Mouse (Mus musculus) cerebellum, postnatal 36 days (tissue): ENCODE measurements around the gene Pnmal1.
A peak's percentile ranks its signal among the peaks of the same experiment; 100 is the strongest.

Experiments used
- DNase-seq, 2 experiments: peaks; one replicate each; pipeline ENCODE4 v3.0.0; 2021 to 2022; ENCODE audit warnings: mixed read lengths in 2 of 2

The Pnmal1 gene

DNA sequence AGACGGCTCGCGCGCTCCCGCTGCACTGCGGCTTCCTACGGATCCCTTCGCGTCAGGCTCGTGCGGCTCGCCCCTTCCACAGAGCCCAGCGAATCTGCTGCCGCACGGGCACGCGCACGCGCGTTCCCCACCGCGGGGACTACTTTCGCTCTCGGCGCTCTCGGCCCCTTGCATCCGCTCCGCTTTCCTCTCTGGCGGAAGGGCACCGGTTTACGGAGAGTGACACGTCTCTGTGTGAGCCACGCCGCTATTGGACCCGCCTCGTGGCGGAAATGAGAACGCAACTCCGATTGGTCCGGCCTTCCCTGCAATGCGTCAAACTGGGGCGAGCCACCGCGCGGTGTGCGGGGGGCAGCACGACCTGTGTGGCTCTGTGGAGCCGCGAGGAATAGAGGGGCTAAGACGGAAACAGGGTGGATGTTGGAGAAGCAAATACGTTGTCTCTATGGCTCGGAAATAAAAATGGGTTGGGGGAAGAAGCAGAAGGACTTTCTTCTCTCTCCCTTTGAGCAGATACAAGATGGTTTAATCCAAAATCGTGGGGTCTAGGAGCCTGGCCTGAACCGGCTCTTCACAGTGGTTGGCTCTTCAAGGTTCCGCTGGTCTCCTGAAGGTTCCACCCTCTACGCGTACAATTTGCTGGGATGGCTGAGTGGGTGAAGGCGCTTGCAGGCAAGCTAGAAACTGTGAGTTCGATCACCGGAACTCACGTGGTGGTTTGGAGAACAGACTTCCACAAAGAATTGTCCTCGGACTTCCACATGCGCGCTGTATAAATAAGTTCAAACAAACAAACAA, 35.2 kb upstream of the Pnmal1 start, which contains the start of gene Calm3:
Gene Calm3, minus strand, starts transcription at position 78 of the 798 bp plus-strand sequence.
- peak; percentile 100 for DNase-seq

DNA sequence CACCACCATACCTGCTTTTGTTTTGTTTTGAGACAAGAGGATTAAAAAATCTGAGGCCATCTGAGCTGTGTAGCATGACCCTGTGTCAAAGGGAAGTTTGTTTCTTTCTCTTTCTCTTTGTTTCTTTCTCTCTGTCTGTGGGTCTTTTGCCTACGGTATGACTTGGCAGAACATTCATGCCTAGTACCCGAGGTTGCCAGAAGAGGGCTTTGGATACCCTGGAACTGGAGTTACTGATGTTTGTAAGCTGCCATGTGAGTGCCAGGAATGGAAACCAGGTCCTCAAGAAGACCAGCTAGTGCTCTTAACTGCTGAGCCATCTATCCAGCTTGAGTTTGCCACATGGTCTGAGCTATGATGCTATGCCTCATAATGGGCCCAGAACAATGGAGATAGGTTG, 31.1 kb upstream of the Pnmal1 start:
- DNase-seq: no peak

DNA sequence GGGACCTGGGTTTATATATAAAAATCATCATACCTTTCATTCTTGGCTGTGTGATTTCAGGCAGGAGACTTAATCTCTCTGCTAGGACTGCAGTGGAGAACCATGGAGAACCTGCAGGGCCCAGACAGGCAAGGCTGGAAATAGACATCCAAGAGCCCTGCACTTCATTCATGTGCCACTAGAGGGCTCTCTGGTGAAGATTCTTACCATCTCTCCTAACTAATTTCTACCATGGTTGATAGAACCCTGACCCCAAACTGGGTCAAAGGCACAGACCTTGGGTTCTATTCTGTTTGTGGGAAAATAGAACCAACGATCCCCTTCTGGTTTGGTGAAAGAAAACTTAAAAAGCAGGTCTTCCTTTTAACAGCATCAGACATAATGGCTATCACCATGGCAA, 28.6 kb upstream of the Pnmal1 start:
- DNase-seq: peak; percentile 83 to 91

DNA sequence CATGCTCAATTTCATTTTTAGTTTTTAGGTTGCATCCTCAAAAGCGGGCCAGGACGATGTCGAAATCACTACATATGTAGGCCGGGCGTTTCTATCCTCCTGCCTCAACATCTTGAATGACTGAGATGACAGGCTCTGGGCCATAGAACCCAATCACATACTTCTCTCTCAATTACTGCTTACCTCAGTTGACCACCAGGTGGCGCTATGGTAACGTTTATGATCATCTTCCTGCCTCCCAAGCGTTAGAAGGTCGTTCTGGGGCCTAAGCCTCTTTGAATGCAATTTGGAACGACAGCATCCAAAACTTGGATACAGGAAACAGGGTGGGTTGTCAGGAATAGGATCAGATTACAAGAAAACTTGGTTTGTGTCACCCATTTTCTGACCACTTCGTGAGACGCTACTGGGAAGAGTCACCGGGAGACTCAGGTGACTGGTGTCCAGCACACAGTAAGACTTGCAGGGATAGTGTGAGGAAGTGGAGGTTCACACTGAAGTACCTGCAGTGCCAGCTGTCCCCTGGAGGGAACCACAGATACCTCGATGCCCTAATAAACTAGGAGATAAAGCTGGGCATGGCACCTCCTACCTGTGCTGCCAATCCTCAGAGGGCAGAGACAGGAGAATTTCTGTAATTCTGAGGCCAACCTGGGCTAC, 27.4 kb upstream of the Pnmal1 start:
- DNase-seq: peak; percentile 88 to 98

DNA sequence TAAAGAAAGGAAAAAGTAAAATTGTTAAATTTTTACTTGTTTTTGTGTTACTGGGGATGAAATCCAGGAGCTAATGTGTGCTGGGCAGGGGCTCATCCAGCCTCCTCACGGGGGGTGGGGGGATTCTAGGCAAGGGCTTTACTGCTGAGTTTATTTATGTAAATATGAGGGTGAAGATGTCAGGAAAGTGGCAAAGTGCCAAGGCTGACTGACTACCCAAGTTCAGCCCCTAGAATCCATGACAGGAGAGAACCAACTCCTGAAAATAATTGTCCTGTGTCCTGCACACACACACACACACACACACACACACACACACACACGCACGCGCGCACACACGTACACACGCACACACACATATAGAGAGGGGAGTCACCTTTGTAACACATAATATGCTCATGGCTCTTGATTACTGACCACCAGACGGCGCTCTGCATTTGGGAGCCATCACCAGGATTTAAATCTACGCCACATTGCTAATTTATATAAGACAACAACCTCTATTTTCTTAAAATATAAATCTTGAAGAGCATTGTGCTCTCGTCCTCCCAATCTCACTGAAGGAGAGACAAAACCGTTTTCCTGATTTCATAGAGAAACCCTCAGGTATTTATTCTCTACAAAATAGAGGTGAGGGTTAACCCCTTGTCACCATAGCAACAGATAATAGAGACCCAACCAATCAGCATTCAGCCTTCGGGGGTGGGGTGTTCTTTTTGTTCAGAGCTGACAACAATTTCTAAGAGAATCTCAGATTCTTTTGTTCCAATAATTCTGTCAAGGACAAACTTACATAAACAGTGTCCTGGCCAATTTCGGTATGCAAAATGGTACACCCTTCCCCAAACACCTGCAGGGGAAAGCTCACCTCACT, 26.5 kb upstream of the Pnmal1 start:
- peak; percentile 74 to 82 for DNase-seq

DNA sequence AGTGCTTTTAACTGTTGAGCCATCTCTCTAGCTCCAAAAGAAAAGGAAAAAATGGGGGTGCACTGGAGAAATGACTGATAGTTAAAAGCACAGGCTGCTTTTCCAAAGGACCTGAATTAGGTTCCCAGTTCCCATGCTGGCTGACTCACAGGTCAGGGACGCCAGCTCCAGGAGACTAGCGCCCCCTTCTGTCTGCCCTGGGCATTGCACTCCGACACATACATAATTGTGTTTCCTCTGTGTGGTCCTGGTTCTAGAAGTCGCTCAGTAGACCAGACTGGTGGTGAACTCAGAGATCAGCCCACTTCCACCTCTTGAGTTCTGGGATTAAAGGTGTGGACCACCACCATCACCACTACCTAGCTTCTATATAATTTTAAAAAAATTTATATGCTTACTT, 22.2 kb upstream of the Pnmal1 start:
- DNase-seq: no peak

DNA sequence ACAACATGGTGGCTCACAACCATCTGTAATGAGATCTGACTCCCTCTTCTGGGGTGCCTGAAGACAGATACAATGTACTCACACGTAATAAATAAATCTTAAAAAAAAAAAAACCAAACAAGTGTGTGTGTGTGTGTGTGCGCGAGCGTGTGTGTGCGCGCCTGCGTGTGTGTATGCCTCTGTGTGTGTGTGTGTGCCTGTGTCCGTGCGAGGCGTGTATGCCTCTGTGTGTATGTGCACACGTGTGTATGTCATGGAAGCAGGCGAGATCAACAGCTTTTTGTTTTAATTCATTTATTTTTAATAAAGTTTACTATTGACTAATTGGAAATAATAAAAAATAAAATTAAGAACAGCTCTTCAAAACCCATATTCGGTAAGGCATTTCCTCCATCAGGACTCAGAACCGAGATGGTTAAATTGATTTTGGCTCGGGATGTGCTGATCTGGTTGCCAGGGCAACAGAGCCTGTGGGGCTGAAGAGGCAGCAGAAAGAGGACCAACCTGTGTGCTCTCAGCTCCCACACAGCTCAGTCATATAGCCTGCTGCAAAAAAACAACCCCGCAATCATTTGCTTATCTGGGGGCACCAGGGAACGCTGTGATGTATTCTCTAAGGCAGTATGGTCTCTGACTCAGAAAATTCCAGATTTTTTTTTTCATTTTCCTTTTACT, 21.2 kb upstream of the Pnmal1 start:
- peak in 1 of 2 experiments; percentile 50 for DNase-seq

DNA sequence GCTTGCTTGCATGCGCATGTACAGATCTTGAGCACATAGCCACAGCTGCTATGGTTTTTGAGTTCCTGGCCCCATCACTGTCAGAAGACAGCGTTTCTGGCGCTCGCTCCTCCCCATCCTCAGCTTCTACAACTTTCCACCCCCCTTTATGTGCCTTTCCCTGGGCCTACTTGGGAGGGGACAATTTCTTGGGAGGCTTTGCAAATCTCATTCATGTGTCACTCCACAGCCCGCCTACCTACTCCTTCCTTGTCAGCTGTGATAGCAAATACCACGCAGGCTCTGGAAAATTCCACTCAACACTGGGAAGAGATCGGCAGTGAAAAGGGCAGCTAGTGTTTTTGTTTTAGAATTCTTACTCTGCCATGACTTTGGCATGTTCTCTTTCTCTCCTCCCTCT, 19.2 kb upstream of the Pnmal1 start:
- DNase-seq: no peak

DNA sequence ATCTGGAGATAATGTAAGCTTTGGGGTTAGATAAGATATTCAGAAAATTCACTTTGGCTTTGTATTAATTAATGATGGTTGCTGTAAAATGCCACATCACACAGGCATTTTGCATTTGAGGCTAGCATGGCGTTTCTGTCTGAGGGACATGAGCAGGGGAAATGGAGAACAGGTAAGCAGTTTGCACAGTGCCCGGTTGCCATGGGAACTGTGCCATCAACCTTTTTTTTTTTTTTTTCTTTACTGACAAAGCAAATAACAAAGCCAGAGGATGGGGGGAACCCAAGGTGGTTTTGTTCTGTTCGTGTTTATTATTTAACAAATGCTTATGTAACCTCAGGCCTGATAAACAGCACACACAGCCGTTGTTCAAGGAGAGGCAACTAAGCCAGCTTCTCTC, 16.6 kb upstream of the Pnmal1 start:
- no peak for DNase-seq

DNA sequence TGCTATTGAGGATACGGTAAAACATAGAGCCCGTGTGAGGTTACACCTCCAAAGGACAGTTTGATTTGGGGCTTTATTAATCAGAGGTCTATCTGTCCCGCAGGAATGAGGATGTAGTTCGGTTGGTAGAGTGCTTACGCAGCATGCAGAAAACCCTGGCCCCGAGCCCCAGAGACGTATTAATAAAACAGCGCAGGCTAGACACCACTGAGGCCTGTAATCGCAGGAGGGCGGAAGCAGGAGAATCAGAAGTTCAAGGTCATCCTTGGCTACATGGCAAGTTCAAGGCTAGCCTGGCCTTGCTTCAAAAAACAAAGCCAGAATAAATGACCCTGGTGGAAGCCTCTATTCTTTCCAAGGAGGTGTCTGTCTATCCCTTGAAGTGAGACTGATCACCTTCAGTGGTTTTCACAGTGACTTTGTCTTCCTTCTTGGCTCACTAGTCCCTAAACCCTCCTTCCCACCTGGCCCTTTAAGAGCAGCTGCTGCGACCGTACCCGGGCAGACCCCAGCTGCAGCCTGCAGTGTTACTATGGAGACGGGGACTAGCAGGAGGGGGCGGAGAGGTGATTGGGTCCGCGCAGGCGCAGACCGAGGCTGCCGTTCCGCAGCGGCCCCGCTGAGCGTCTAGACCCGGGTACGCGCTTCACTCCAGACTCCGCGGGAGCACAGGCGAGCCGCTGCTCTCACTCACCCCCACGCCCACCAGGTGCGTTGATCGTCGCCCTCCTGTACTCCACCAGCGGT, 15.2 kb upstream of the Pnmal1 start, which contains the start of gene Pnmal2:
Gene Pnmal2, plus strand, starts transcription at position 622 of the 747 bp plus-strand sequence.
- peak; percentile 90 to 93 for DNase-seq

DNA sequence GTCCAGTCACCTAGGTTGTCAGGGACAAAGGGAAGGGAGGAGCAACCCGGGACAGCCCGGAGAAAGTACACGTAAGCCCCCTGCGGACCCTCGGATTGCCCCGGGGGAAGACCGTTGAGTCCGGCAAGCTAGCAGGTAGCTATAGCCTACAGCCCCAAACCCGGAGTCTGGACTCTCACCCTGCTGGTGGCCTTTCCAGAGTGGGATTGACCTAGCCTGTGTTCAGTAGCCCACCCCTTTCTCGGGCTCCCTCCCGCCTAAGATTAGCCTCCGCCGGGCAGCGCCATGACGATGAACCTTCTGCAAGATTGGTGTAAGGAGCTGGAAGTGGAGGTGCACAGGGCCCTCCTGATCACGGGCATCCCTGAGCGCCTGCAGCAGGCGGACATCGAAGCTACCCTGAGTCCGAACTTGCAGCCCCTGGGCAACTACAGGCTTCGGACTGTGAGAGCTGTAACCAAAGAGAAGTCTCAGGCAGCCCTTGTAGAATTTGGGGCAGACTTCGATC, 14.6 kb upstream of the Pnmal1 start:
- no peak for DNase-seq

DNA sequence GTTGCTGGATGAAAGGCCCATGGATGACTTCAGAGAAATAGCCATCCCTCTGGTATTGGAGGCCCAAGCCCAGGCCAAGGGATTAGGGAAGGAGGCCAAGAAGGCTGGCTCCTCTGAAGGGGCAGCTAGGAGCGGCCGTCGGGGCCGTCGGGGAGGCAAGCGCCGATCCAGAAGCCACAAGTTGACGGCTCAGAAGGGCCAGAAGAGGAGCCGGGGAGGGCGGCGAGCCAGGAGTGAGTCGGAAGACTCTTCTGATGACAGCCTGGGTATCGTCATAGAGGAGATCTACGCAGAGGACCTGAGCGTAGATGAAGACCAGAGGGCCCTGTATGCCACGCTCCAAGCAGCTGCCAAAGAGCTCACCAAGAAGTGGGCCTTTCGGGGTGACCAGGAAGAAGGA, 14.1 kb upstream of the Pnmal1 start:
- DNase-seq: peak; percentile 50 to 51

DNA sequence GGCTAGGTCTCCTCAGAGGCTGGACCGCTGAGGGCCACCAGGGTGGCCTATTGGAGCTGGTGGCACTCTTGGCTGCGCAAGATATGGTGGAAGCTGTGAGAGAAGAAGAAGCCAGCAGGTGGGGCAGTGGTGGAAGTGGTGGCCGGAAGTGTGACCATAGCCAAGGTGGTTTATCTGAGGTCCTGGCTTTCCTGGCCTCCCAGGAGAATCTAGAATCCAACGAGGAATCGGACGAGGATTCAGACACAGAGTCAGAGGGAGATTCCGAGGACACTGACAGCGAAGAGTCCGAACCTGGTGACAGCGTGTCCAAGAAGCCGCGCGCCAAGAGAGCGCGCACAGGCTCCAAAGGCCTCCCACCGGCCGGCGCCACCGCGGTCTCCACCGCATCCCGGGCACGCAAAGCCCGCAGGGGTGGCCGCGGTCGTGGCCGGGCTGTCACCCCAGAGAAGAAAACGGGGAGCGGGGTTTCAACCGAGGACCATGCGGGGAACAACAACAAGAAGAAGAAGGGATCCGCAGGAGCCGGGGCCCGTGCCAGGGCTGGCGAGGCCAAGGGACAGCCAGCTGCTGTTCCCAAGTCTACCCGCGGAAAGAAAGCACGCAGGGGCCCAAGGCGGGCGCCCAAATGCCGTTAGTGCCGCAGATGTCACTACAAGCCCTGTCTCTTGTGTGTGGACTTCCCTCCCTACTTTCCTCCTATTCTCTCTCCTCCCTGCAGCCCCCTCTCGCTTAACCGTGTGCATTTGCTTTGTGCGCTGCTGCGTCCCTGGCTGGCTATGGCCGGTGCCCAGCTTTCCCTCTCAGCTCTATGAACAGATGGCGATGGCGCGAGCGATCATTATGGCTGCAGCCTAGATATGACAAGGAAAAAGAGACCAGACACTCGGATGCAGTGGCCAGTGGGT, 12.8 kb upstream of the Pnmal1 start:
- DNase-seq: peak; percentile 68 to 72

DNA sequence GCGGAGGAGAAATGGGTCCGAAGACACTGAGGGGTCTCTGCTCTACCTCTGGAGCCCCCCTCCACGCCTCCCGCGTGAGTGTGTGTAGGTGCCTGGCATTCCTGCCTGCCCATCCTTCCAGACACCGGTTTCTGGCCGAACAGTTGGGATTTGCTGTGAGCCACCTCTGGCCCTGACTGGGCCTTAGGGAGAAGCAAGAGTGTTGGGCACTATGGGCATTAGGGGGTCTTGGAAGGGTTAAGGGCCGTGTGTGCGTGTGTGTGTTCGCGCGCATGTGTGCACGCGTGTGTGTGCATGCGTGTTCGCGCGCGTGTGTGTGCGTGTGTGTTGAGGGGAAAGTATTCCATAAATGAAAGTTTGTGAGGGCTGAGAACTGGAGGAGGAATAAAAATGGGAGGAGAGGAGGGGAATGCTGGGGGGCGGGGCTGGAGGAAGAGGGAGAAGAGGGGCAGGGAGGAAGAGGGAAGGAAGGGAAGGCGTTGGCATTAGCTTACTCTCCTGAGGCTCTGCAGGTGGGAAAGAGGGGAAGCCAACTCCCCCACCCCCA, 12.1 kb upstream of the Pnmal1 start:
- DNase-seq: peak; percentile 42 to 43

DNA sequence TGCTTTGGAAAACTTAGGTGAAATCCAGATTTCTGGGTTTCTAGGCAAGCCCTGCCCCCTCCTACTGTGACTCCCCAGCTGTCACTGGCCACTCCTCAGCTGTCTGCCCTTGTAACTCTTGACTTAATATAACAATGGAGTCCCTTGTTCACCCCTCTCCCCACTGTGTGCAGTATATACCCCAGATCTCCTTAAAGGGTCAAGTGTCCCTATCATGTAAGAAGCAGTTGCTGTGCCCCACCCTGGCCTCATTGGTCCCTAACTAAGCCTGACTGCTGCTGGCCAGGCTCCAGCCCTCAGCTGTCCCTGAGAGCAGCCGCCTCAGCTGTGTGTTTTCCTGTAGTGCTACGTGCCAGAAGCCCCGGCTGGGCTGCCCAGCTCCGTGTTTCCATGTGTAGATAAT, 11.5 kb upstream of the Pnmal1 start:
- peak; percentile 47 to 49 for DNase-seq

DNA sequence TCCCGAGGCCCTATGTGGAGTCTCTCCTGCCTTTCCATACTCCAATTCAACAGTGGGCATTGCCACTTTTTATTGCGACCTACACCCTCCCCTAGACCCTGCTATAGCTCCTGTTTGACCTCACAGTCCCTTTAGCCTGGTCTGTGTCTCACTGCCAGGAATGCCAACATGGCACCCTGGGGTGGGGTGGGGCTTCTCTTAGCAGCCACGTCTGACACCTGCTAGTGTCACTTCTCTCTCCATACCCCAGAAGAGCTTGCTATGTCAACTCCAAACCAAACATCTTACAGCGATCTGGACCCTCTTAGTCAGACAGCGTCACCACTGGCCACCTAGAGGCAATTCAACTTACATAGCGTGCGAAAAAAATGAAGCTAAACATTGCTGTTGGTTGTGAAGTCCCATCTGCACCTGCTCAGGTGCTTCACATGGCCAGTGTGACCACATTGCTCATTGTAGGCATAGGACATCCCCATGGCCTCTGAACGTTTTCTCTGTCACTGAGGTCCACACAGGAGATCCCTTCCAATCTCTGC, 10.5 kb upstream of the Pnmal1 start:
- DNase-seq: peak in 1 of 2 experiments; percentile 40

DNA sequence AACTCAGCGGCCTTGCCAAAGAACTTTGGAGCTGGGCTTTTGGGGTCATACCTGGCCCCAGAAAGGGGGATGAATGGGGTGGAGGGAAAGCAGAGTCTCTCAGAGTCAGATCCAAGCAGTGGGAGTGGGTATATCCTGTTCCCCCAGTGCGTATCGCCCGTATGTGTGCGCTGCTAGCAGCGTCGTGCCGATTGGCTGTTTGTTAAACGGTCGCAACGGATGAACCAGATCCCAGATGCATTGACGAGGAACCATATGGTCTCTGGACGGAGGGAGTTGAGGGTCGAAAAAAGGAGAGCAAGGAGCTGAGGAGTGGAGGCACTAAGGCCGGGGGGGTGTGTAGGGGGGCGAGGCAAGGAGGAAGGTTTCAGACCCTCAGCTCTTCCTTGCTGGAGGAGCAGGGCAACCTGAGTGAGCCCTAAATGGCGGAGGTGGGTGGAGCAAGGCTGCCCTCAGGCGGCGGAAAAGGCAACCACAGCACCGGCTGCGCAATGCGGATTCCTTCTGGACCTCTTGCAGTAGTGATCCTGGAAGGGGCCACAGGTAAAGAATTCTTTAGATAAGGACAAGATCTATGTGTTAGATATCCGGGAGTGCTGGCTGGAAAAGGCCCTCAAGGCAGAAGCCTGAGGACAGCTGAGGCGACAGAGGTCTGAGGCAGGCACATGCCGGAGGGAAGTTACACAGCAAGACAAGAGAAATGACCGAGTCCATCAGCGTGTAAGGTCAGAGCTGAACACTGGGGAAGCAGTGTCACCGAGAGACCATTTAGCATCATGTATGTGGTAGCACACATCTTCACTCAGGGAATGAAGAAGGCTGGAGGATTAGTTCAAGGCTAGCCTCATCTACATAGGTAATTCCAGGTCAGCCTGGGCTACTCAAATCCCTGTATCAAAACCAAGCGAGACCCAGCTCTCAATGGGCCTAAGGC, 9.3 kb upstream of the Pnmal1 start:
- peak; percentile 90 to 92 for DNase-seq

DNA sequence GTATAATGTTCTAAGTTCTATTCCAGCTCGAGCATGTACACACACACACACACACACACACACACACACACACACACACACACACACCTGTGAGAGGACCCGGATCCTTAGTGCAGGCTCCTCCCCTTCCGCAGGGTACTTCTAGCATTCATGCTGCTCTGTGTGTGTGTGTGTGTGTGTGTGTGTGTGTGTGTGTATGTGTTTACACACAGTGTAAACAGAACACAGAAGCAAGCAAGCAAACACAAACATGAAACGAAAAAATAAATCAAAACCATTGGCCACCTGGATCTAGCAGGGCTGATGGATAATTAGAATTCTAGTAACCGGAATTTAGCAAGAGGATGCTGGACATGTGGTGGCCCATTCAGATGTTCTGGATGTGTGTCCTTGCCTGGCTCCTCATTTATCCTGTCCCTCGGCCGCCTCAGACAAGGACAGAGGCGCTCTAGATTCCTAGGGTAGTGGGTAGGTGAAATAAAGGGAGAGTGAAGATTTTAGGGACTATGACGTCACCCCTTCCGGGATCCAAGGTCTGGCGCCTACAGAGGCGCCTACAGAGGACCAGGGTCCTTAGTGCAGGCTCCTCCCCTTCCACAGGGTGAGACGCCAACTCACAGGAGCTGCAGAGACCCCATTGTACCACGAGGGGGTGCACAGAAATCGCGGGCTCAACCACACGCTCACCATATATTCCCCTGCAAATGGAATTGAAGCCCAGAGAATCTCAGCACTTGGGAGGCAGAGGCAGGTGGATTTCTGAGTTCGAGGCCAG, 8.4 kb upstream of the Pnmal1 start:
- peak; percentile 77 to 82 for DNase-seq
